Mouse (Mus musculus): Measurements from ENCODE around the gene Trak1. TPM values are rescaled to one million over a fixed set of nuclear protein-coding genes. Genes with fewer than 3 reads are reported as not detected.

Gene Trak1
- polyA plus RNA-seq, 1 experiment from 2014 or later, result 25.9 TPM

DNA sequence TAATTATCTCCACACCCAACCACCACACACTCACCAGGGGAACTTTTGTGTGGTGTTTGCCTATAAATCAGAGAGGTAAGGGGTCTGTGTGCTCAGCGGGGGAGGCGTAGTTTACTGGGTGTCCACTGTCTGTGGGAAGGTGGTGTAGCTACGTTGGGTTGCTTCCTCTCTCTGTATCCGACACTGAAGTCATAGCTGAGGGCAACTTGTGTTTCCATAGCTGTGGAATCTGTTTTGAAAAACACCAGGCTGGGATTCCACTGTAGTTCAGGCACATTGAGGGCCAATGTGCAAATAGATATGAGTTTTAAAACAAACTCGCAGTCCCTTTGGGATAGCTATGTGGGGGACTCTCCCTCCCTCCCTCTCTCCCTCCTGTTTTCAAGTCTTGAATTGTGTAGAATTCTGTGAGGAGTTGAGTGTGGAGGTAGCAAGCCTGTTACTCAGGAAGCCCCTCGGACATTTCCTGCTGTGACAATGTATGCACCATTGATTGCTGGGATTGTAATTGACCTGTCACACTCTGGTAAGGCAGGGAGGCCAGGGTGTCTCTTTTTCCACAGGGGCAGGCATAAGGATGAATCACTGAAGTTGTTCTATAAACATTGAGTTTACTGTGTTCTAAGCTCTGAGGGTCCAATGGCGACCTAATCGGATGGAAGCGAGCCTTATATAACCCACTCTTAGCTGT is 54.2 kb downstream of the Trak1 start:
- no peak for ATAC-seq (ENCODE audit: insufficient number of reproducible peaks, low FRiP score, low TSS enrichment, low read depth)
- Histone ChIP-seq H3K27me3 (no peaks in the 10 kb centered on the region), H3K27ac (peak overlapping the region; percentile 28), H3K36me3 (no peaks in the 10 kb centered on the region), H3K9ac (no peak overlapping the region), H3K4me3 (no peak overlapping the region), H3K9me3 (no peaks in the 10 kb centered on the region), H3K4me1 (peaks cover 76% of the 10 kb centered on the region), H3K4me2 (no peak overlapping the region)
- 52% methylated on average over 9 of the region's 9 CpGs for WGBS

DNA sequence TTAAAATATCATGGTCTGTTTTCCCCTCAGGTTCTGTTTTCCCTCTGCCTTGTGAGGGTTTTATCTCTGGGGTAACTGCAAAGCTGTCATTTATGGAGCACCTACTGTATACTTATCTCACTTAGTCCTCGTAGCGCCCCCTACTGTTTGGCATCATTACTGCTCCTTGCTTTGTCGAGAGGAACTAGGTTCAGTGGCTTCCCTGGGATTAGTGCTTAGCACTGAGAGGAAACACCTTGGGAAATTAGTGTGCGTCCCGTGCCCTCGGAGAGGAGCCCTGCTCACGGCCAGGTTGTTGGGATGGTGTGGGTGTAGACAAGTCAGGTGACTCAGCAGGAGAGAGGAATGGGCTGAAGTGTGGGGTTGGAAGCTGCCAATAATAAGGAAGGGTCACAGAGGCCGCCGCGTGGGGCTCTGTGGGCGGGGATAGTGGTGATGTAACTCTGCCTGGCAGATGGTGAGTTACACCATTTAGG is 54.9 kb downstream of the Trak1 start:
- no peak overlapping the region for H3K27ac ChIP-seq
- H3K27me3 ChIP-seq, result no peaks in the 10 kb centered on the region
- peaks cover 79% of the 10 kb centered on the region for H3K4me1 ChIP-seq
- no peaks in the 10 kb centered on the region for H3K9me3 ChIP-seq
- no peak overlapping the region for H3K9ac ChIP-seq
- no peak for ATAC-seq (ENCODE audit: insufficient number of reproducible peaks, low FRiP score, low TSS enrichment, low read depth)
- WGBS, result 22% methylated on average over 11 of the region's 11 CpGs
- no peak overlapping the region for H3K4me3 ChIP-seq
- H3K36me3 ChIP-seq, result no peaks in the 10 kb centered on the region
- H3K4me2 ChIP-seq, result no peak overlapping the region

DNA sequence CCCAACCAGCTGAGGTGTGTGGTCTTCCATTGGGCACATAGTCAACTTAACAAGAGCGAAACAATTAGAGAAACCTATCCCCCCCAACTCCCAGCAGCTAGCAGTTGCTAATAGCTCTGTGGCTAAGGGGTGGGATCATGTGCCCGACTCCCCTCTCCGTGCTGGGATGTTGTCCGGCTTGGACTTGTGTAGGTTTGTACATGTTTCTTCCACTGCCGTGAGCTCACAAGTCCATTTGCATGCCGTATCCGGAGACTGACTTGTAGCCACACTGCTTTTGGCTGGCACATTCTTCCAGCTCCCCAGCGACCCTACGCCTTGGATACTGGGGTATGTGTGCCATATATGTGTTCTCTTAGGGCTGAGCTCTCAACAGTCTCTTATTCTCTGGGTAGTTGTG is 55.4 kb downstream of the Trak1 start:
- H3K27me3 ChIP-seq, result no peaks in the 10 kb centered on the region
- peaks cover 80% of the 10 kb centered on the region for H3K4me1 ChIP-seq
- H3K4me2 ChIP-seq, result no peak overlapping the region
- no peaks in the 10 kb centered on the region for H3K9me3 ChIP-seq
- no peak overlapping the region for H3K27ac ChIP-seq
- no peak for ATAC-seq (ENCODE audit: insufficient number of reproducible peaks, low FRiP score, low TSS enrichment, low read depth)
- H3K36me3 ChIP-seq, result no peaks in the 10 kb centered on the region
- H3K4me3 ChIP-seq, result no peak overlapping the region
- 77% methylated on average over 9 of the region's 9 CpGs for WGBS
- H3K9ac ChIP-seq, result no peak overlapping the region

DNA sequence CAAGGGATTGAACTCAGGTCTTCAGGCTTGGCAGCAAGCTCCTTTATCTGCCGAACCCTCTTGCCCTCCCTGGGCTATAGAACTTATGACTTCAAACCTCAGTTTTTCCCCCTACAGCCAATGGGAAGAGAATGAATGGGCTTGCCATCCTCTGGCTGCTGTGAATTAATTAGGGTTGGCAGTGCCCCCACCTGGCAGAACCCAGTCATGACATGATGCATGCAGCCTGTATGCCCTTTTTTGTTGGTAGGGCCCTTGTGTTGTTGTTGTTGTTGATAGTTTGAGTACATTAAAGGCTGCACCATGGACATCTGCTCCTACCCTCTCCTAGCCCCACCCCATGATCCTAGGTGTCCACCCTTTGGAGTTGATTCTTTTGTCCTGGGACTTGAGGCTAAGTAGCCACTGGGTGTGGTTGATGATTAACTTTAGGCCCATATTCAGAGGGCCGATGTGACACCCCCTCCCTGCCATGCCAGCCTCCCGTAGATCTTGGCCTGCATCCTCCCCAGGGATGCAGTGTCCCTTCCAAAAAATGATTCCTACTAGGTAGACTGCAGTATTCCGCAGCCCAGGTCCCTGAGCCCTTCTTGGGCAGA is 57.6 kb downstream of the Trak1 start:
- Histone ChIP-seq H3K4me1 (peaks cover 81% of the 10 kb centered on the region), H3K27me3 (no peaks in the 10 kb centered on the region), H3K4me2 (no peak overlapping the region), H3K36me3 (no peaks in the 10 kb centered on the region), H3K4me3 (no peak overlapping the region), H3K9me3 (no peaks in the 10 kb centered on the region), H3K9ac (no peak overlapping the region), H3K27ac (peak overlapping the region; percentile 93)
- 62% methylated on average over 4 of the region's 4 CpGs for WGBS
- ATAC-seq (ENCODE audit: insufficient number of reproducible peaks, low FRiP score, low TSS enrichment, low read depth), result no peak

DNA sequence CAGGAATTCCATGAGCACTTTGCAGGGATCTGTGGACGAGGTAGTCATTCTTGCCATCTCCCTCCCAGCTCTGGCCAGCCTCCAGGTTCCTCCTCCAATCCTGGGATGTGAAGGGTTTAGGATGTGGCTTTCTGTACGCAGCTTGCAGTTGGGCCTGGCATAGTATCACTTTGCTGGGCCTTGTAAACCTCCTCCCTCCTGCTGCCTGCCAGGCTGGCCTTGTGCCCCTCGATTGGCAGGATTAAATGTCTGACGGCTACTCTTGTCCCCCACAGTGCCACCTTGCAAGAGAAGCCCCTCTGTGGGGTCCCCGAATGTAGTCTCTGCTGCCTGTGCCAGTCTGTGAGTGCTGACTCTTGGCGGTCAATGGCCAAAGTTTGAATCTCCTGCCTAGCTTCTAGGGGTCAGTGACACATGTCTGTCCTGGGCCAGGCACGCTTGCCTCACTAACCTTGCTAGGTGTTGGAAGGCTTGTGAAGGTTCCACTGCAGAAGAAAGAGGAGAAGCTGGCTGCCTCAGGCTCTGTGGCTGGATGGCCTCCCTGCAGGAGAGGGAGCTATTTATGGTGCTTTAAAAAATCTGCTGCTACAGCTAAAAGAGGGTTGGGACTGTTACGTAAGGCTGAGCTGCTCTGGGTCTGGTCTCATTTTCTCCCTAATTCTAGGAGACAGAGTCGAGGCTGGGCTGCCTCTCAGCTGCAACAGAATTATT is 58.3 kb downstream of the Trak1 start:
- no peak overlapping the region for H3K4me3 ChIP-seq
- peak; percentile 54 for ATAC-seq (ENCODE audit: insufficient number of reproducible peaks, low FRiP score, low TSS enrichment, low read depth)
- H3K9me3 ChIP-seq, result no peaks in the 10 kb centered on the region
- H3K4me2 ChIP-seq, result peak overlapping the region; percentile 17; the same call in 1 of the 2 replicates
- H3K9ac ChIP-seq, result no peak overlapping the region
- H3K36me3 ChIP-seq, result no peaks in the 10 kb centered on the region
- H3K27me3 ChIP-seq, result no peaks in the 10 kb centered on the region
- peaks cover 84% of the 10 kb centered on the region for H3K4me1 ChIP-seq
- 40% methylated on average over 9 of the region's 9 CpGs for WGBS
- peak overlapping the region; percentile 93 for H3K27ac ChIP-seq

DNA sequence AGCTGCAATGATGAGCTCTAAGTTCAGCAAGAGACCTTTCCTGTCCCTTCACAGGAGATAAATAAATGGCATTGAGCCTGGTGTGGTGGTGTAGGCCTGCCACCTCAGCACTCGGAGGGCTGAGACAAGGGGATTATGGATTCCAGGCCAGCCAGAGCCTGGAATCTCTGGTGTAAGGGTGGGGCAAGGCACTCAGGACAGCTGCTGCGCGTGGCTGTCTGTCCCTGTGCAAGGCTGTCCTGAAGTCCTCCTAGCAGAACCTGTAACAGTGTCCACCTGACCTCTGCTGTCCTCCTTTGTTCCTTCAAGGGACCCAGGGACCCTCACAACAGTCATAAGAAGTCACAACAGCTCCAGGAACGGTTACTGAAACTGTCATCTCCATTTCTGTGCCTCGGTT is 59.8 kb downstream of the Trak1 start:
- Histone ChIP-seq H3K9me3 (no peaks in the 10 kb centered on the region), H3K27ac (no peak overlapping the region), H3K9ac (no peak overlapping the region), H3K36me3 (no peaks in the 10 kb centered on the region), H3K4me2 (no peak overlapping the region), H3K4me3 (no peak overlapping the region), H3K4me1 (peaks cover 79% of the 10 kb centered on the region), H3K27me3 (no peaks in the 10 kb centered on the region)
- ATAC-seq (ENCODE audit: insufficient number of reproducible peaks, low FRiP score, low TSS enrichment, low read depth), result no peak
- 80% methylated on average over 5 of the region's 5 CpGs for WGBS

DNA sequence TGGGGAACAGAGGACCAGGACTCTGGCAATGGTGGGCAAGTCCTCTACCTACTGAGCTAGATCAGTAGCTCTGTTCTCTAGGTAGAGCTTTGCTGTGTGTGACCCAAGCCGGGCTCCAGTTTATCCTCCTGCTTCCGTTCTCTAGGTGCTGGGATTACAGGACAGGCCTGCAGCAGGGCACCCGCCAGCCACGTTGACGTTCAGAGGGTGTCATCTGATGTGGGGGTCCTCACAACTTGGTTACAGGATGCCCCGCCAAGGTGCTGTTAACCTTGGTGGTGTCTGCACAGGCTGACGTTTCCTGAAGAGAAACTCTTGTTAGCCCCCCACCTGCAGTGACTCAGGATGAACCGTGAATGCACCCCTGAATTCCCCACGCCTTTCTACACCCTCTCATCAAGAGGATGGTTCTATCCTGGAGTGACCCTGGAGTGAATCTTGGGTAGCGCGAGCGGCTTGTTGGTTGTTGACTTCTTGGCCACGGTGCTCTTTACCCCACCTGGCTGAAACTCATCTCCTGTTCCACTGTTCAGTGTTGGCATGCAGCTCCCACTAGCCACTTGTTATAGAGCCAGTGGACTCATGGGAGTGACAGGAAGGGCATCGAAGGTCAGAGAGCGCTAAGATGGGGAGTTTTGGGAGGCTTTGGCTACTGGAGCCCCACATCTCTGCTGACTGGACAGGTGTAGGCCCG is 60.4 kb downstream of the Trak1 start:
- Histone ChIP-seq H3K4me1 (peaks cover 74% of the 10 kb centered on the region), H3K27me3 (no peaks in the 10 kb centered on the region), H3K9ac (no peak overlapping the region), H3K4me3 (no peak overlapping the region), H3K27ac (peak overlapping the region; percentile 54; the same call in 1 of the 2 replicates), H3K36me3 (peaks cover 4% of the 10 kb centered on the region; the same call in 1 of the 2 replicates), H3K4me2 (no peak overlapping the region), H3K9me3 (no peaks in the 10 kb centered on the region)
- no peak for ATAC-seq (ENCODE audit: insufficient number of reproducible peaks, low FRiP score, low TSS enrichment, low read depth)
- WGBS, result 85% methylated on average over 16 of the region's 16 CpGs

DNA sequence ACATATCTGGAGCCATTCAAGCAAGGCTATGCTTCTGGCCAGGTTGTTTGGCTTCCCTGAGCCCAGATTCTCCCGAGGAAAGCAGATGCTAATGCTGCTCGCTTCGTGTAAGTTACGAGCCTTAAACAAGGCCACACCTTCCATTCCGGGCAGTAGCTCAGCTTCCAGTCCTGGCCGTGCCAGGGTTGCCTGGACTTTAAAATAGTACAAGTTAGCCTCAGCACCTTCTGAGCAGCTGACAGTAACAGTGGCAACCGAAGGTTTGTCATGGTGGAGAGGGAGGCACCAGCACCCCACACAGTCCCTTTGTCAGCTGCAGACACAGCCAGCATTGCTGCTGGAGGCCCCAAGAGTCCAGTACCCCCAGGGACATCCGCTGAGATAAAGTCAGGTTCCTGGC is 61.1 kb downstream of the Trak1 start:
- no peaks in the 10 kb centered on the region for H3K27me3 ChIP-seq
- peaks cover 4% of the 10 kb centered on the region; the same call in 1 of the 2 replicates for H3K36me3 ChIP-seq
- no peak overlapping the region for H3K4me3 ChIP-seq
- peaks cover 69% of the 10 kb centered on the region for H3K4me1 ChIP-seq
- no peak overlapping the region for H3K9ac ChIP-seq
- H3K4me2 ChIP-seq, result no peak overlapping the region
- peak overlapping the region; percentile 54; the same call in 1 of the 2 replicates for H3K27ac ChIP-seq
- WGBS, result 38% methylated on average over 8 of the region's 8 CpGs
- ATAC-seq (ENCODE audit: insufficient number of reproducible peaks, low FRiP score, low TSS enrichment, low read depth), result no peak
- H3K9me3 ChIP-seq, result no peaks in the 10 kb centered on the region

DNA sequence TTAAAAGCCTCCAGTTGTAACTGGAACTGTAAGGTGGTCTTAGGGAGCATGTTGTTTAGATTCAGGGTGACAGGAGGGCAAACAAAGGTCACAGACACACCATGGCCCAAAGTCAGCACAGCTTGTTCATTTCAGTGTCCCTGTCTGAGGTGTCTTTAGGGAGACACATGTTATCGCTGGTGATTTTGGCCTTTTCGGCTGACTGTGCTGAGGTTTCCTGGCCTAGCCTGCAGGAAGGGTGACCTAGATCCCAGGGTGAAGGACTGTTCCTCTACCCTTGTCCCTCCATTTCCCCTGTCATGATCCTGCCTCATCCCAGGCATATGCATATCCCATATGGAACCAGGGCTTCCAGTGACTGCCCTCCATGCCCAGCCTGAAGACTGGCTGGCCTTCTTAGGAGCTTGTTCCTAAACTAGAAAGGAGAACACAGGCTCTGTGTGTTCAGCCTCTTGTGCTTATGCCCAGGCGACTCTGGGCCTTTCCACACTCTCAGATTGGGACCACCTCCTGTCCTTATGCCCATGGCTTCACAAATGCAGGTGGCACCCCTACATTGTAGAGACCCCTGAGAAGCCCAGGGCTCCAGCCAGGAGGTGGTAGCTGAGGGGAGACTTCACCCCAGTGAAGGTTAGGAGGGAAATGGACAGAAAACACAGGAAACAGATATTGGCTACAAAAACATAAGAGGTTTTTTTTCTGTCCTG is 62.1 kb downstream of the Trak1 start:
- H3K4me3 ChIP-seq, result no peak overlapping the region
- peak overlapping the region; percentile 18 for H3K27ac ChIP-seq
- WGBS, result 60% methylated on average over 3 of the region's 3 CpGs
- H3K4me1 ChIP-seq, result peaks cover 66% of the 10 kb centered on the region
- peaks cover 12% of the 10 kb centered on the region for H3K36me3 ChIP-seq
- H3K4me2 ChIP-seq, result no peak overlapping the region
- H3K9me3 ChIP-seq, result no peaks in the 10 kb centered on the region
- H3K9ac ChIP-seq, result no peak overlapping the region
- ATAC-seq (ENCODE audit: insufficient number of reproducible peaks, low FRiP score, low TSS enrichment, low read depth), result no peak
- H3K27me3 ChIP-seq, result no peaks in the 10 kb centered on the region

DNA sequence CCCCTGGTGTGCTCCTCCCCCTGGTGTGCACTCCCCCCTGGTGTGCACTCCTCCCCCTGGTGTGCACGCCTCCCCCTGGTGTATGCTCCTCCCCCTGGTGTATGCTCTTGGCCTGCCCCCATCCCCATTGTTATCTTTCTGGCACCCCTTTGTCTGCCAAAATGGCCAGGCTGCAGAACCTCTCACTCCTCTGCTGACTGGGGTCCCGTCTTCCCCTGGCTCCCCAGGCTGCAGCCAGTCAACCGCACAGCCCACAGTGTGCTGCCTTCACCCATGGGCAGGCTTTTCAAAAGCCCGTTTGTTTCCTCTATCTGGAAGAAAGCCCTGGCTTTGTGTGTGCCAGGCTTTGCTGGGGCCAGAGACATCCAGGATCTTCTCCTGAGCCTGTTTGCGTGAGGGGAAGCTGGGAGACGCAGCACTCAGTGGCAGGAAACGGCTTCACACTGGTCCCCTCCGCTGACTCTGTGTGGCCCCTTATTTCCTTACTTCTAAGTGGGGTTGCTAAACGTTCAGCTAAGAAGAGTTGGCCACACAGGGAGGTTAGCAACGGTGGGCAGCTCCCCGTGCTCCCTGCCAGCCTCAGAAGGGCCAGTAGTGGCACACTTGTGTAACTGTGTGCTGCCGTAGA is 63.1 kb downstream of the Trak1 start:
- H3K27ac ChIP-seq, result peak overlapping the region; percentile 79
- H3K4me1 ChIP-seq, result peaks cover 59% of the 10 kb centered on the region
- H3K27me3 ChIP-seq, result no peaks in the 10 kb centered on the region
- no peak overlapping the region for H3K4me3 ChIP-seq
- no peaks in the 10 kb centered on the region for H3K9me3 ChIP-seq
- H3K4me2 ChIP-seq, result 0 out of 2 replicates have a peak overlapping the region, but pooled peaks have one; percentile 7
- ATAC-seq (ENCODE audit: insufficient number of reproducible peaks, low FRiP score, low TSS enrichment, low read depth), result 0 out of 2 replicates have a peak, but pooled peaks have one; percentile 1
- H3K36me3 ChIP-seq, result peaks cover 22% of the 10 kb centered on the region
- WGBS, result 23% methylated on average over 12 of the region's 12 CpGs
- no peak overlapping the region for H3K9ac ChIP-seq

DNA sequence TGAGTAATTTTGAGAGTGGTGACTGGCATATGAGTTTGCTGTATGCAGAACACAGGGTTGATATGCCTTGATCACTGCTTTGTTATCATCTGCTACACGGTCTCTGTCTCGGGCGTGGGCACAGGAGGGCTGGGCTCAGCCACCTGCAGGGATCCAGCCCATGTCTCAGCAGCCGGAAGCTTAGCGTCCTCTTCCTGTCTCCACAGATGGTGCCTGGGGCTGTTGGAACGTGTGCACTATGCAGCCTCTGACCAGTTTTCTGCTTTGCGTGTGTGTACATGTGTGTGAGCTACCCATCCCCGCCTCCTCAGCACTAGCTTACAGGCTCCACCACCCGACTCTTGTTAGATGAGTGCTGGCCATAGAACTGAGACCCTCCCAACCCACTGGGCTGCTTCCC is 63.7 kb downstream of the Trak1 start:
- H3K36me3 ChIP-seq, result peaks cover 28% of the 10 kb centered on the region
- H3K4me2 ChIP-seq, result no peak overlapping the region
- no peak overlapping the region for H3K4me3 ChIP-seq
- H3K9me3 ChIP-seq, result no peaks in the 10 kb centered on the region
- peaks cover 58% of the 10 kb centered on the region for H3K4me1 ChIP-seq
- no peaks in the 10 kb centered on the region for H3K27me3 ChIP-seq
- H3K9ac ChIP-seq, result no peak overlapping the region
- WGBS, result 43% methylated on average over 9 of the region's 9 CpGs
- peak overlapping the region; percentile 79 for H3K27ac ChIP-seq
- ATAC-seq (ENCODE audit: insufficient number of reproducible peaks, low FRiP score, low TSS enrichment, low read depth), result no peak

Measured in limb, embryonic 15.5 days (tissue).